Comparison of ENCODE assay signal across 15 mouse cellular contexts in genomic region chr16:22618424-22619056, GRCm38 (mm10). TPM values are rescaled to one million over a fixed set of nuclear protein-coding genes. Genes with fewer than 3 reads are reported as not detected.
DNase-seq lines count a peak whose midpoint lies in the region; ATAC-seq and TF ChIP-seq lines count a peak whose summit lies in the region.
"Had no signal": no experiment of that assay in that cellular context is flagged by ENCODE, and none has a peak within 500 bp of the region (broad histone marks: within the 10 kb centered on the region; RNA-seq: fewer than 3 reads in every experiment).

No protein-coding gene starts in this region.

- TF ChIP-seq CTCF in hindbrain, postnatal 0 days (IDR thresholded peaks at IDR 0.05; ENCODE audit: low read depth) = no peak

- H3K4me1 ChIP-seq in hindbrain, postnatal 0 days (ENCODE audit: insufficient read depth, low read length) = 0 out of 2 replicates have a peak, but pooled peaks cover 4% of the 10 kb centered on the region
- no peaks in the 10 kb centered on the region for H3K4me1 ChIP-seq in hindbrain, embryonic 13.5 days (replicated peaks)

- no peak for ATAC-seq in hindbrain, postnatal 0 days
- no peak for ATAC-seq in hindbrain, embryonic 13.5 days (ENCODE audit: low FRiP score)
- peak; percentile 72 for ATAC-seq in granulocyte monocyte progenitor cell, adult 5-6 weeks (replicated peaks; ENCODE audit: poor library complexity, severe bottlenecking)
- 0 out of 2 replicates have a peak, but pooled peaks have one; percentile 6 for ATAC-seq in monocyte, adult 5-6 weeks (replicated peaks; ENCODE audit: insufficient number of reproducible peaks, low FRiP score, low TSS enrichment, poor library complexity, severe bottlenecking)

- H3K9ac ChIP-seq in hindbrain, postnatal 0 days (replicated peaks; ENCODE audit: low read length) = no peak overlapping the region
- no peak overlapping the region for H3K9ac ChIP-seq in hindbrain, embryonic 13.5 days

- no peak overlapping the region for H3K27ac ChIP-seq in hindbrain, postnatal 0 days
- H3K27ac ChIP-seq in hindbrain, embryonic 13.5 days = no peak overlapping the region
- H3K27ac ChIP-seq: heart, adult 2 months; kidney, postnatal 0 days had no signal

- no peaks in the 10 kb centered on the region for H3K27me3 ChIP-seq in hindbrain, postnatal 0 days (ENCODE audit: insufficient read depth, low read length)
- H3K27me3 ChIP-seq in hindbrain, embryonic 13.5 days = 0 out of 2 replicates have a peak, but pooled peaks cover 6% of the 10 kb centered on the region

- H3K36me3 ChIP-seq in hindbrain, postnatal 0 days (ENCODE audit: insufficient read depth, low read length) = no peaks in the 10 kb centered on the region
- no peaks in the 10 kb centered on the region for H3K36me3 ChIP-seq in hindbrain, embryonic 13.5 days

- H3K4me3 ChIP-seq in hindbrain, postnatal 0 days (ENCODE audit: low read length) = no peak overlapping the region
- H3K4me3 ChIP-seq in hindbrain, embryonic 13.5 days = no peak overlapping the region
- H3K4me3 ChIP-seq: heart, adult 2 months had no signal

- H3K9me3 ChIP-seq in hindbrain, postnatal 0 days (ENCODE audit: low read length) = no peaks in the 10 kb centered on the region
- no peaks in the 10 kb centered on the region for H3K9me3 ChIP-seq in hindbrain, embryonic 13.5 days

- WGBS in hindbrain, postnatal 0 days = 66% methylated on average over 8 of the region's 8 CpGs
- 80% methylated on average over 8 of the region's 8 CpGs for WGBS in hindbrain, embryonic 13.5 days

- H3K4me2 ChIP-seq in hindbrain, postnatal 0 days (ENCODE audit: low read depth, low read length) = no peak overlapping the region
- H3K4me2 ChIP-seq in hindbrain, embryonic 13.5 days = no peak overlapping the region
- H3K4me2 ChIP-seq: liver, embryonic 11.5 days had no signal

- peak; percentile 25 for DNase-seq in hindbrain, postnatal 0 days (ENCODE audit: low spot score)
- peak; percentile 48 for DNase-seq in right cerebral cortex, adult 18-20 months
- DNase-seq in right cerebral cortex, postnatal 14 days = no peak
- DNase-seq in urinary bladder, adult 2 months (ENCODE audit: low spot score) = no peak
- DNase-seq in adrenal gland, postnatal 36 days = no peak
- DNase-seq: cerebellum, postnatal 10 days; heart, adult 2 months; layer of hippocampus, postnatal 36 days; lung, postnatal 14 days; thymus, postnatal 14 days had no signal

RNA-seq across cellular contexts. Expression of gene Dgkg, which starts 38.5 kb away (rescaled TPM):
- total RNA-seq in hindbrain, postnatal 0 days (2014; rRNA removed) = 10.3 and 12.5 TPM in 2 replicates
- polyA plus RNA-seq in hindbrain, postnatal 0 days (2015; fragmentation: Nextera tagmentation; extraction: Ambion mirVana) = 6.1 and 6.5 TPM in 2 replicates
- 0.80 and 0.84 TPM in 2 replicates for polyA plus RNA-seq in hindbrain, embryonic 13.5 days (2015; fragmentation: Nextera tagmentation; extraction: Ambion mirVana)
- total RNA-seq in granulocyte monocyte progenitor cell, adult 5-6 weeks (2014; fragmentation: Nextera tagmentation) = 20.4 and 24.4 TPM in 2 replicates
- total RNA-seq in granulocyte monocyte progenitor cell, adult 5-6 weeks (2017) = 12.1 and 13.4 TPM in 2 replicates
- total RNA-seq in monocyte, adult 5-6 weeks (2017) = 21.3 to 23.7 TPM (median 22.5 TPM) in 3 replicates
- 0.52 and 0.81 TPM in 2 replicates for polyA plus RNA-seq in urinary bladder, adult 2 months (2012; rRNA removed)
- total RNA-seq in adrenal gland, postnatal 36 days (2021) = 1 to 10 TPM; 2.2 to 2.9 TPM

Comparison
In these comparisons a context has a peak if more than half of its experiments do, and no peak if none do; other contexts are left out.
1. DNase-seq: peak in hindbrain, postnatal 0 days (single experiment) and right cerebral cortex, adult 18-20 months (single experiment); none in right cerebral cortex, postnatal 14 days (single experiment), urinary bladder, adult 2 months (single experiment) and adrenal gland, postnatal 36 days (0 of 2).
2. ATAC-seq: peak in granulocyte monocyte progenitor cell, adult 5-6 weeks (single experiment) and monocyte, adult 5-6 weeks (single experiment); none in hindbrain, postnatal 0 days (single experiment) and hindbrain, embryonic 13.5 days (single experiment).